Mouse (Mus musculus) thymus, postnatal 25 days (tissue): ENCODE data around the gene Fzd10.

ENCODE experiments used
- DNase-seq: peaks from one replicate; pipeline ENCODE4 v3.0.0; 2022

Fzd10 gene

DNA sequence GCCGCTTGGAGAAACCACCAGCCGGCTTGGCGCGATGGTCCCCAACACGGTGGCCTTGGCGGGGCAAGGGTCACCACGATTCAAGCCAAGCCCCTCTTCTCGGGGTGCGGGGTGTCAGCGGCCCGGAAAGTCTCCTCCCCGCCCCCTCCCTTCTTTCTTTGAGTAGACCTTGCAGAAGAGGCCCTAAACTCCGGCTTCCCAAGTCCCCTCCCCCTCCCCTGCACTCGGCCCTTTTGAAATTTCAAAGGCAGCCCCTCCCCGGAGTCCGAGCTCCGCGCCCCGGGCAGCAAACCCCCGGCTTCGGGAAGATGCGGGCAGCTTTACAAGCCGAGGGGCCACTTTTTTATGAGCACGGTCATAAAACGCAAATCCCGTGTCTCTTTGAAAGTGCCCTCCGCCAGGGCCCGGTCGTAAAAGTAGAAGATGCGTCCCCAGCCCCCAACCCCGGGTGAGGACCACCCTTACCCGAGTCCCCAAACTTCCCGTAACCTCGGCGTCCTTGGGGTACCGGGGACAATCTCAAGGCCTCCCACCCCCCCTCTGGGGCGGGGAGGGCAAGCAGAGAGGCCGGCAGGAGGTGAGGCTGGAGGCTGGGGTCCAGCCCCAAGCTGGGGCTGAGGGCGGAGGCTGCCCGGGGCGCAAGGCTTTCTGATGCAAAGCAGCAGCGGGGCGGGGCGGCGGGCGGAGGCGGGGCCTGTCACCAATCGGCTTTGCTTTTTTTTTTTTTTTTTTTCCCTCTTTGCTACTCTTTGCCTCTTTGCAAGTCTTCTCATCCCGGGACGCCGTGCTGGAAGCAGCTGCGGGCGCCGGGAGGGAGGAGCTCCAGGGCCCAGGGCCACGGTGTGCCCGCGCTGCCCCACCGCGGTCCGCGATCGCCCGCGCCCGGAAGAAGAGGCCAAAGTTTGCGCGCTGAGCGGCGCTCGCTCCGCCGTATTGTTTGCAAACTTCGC, at the start of gene Fzd10:
Fzd10 (plus strand) TSS at position 773 of the 950 bp plus-strand sequence.
- peak; percentile 71 for DNase-seq

DNA sequence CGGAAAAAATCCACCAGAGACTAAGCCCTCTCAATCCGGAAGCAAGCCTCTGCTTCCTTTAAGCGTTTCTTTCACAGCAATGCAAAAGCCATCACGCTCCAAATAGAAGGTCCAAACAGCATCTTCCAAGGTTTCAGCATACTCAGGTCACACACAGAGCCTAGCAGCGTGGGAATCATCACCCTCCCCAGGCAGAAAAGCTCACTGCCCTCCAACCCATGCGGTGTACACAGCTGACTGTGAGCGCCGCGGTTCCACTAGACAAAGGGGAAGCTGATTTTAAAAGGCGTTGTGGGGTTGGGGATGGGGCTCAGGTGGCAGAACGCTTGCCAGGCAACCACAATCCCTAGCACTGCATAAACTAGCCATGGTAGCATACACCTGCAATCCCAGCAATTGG, 49.2 kb upstream of the Fzd10 start:
- no peak for DNase-seq

DNA sequence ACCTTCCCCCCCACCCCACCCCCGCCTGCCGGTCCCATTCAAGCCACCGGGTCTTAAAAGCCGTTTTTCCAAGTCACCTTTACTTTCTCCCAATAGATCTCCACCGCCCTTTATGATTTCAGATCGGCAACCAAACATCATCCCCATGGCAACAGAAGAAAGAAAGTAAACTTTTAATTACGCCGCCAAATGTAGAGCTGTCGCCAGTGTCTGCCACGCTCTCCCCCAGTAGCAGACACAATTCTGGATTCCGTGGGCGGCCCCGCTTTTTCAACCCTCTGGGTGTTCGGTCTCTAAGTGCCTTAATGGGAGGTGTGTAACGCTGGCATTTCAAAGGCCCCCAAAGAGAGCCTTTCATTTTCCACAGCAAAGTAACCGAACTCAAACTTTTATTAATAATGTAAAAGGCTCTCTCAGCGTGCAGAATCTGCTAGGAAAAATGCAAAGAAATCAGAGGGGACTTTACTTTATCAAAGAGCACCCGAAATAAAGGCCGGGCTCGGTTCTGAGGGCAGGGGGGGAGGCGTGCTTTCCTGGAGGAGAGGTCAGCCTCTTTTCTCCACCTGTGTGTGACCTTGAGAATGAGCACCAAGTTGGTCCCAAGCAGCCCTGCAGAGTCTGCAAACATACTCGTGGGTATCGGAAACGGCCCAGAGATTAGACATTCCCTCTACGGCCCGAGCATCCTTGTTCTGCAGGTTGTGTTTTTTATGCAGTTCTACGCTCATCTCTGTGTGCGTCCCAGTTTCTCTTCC, 48.3 kb upstream of the Fzd10 start:
- no peak for DNase-seq

DNA sequence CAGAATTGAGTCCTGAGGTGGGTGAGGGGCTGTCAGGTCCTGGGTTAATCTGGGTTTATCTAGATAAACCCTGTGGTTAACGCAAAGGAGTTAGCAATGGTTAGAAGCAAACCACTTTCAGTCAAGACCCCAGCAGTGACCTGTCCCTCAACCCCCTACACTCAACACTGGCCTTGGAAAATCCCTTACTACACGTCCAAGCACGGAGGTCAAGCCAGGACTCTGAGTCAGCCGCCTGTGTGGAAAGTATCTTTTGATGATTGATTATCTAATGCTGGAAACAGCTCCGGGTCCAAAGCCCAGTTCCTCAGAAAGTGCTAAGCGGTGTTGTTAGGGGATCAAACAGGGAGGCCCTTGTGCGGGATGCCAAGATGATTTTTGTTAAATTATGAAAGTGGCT, 42.5 kb upstream of the Fzd10 start:
- DNase-seq = no peak

DNA sequence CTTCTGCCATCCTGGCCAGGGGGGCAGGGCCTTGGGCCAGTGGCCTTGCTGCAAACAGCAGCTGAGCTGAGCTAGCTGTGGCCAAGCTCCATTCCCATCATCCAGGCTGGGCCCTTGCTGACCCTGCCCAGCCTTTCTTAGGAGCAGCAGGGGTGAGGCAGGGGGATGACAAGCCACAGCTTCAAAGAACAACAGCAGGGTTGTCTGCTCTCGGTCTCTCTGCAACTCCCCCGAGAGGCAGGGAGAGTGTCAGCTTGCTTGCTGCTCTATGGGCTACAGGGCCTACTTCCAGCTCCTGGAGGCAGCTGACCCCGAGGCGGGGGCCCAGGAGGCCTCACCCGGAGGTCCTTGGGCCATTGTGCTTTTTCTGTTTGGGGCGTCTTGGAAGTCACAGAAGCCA, 33.3 kb upstream of the Fzd10 start:
- no peak for DNase-seq

DNA sequence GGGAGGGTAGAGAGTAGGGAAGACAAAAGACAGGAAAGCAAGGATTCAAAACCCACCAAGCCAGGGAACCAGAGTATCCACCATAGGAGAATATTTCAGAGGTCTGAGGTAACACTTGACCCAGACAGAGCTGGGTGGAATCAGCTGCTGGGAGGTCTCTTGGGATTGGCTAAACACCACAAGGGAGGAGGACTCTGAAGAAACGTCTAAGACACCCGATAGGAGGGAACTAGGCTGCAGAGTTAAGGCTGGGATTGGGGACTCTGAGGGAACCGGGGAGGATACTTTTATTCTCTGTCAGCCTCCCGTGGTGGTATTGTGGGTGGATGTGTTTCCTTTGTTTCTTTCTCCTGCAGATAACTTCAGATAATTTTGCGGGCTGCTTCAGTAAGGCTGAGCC, 31.7 kb upstream of the Fzd10 start:
- DNase-seq = no peak

DNA sequence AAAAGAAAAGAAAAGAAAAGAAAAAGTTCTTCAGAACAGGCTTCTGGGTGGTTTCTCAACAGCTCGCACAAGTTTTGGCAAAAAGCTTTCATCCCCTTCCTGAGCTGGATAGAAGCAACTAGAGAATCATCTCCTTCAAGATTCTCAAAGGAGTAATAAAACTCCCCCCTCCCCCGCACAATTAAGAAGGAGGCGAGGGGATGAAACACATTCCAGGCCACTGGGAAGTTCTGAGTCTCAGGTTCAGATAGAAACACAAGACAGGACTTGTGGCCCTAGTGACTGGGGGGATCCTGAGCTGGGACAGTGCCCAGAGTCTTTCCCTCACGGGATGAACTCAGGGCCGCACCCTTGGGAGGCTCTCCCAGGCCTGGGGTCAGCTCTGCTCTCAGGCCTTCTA, 30.6 kb upstream of the Fzd10 start:
- no peak for DNase-seq

DNA sequence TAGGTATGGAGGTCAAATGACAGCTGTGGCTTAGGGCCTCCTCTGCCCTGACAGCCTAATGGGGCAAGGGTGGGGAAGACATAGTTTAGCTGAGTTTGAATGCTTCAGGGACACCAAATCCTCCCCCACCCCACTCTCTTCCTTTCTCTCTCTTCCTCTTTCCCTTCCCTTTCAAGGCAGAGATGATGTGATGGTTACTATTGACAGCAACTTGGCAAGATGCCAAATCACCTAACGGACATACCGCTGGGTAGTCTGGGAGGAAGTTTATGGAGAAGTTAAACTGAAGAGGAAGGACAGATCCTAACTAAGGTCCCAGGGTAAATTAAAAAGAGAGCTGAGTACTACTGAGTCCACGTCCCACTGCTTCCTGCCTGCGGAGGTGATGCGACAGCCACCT, 29.8 kb upstream of the Fzd10 start:
- no peak for DNase-seq

DNA sequence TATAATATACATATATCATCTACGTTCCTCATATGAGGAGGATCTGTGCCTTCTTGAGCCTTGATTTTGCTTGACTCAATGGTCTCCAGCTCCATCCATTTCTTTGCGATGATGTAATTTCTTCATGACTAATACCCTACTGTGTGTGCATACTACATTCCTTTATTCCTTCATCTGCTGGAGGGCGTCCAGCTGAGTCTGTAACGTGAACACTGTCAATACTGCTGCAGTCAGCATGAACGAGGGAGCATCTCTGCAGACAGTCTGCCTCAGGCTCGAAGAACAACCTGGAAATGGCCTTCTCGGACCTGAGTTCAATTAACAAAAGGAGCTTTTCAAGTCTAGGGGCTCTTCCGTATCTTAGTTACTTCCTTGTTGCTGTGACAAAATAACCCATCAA, 28.9 kb upstream of the Fzd10 start:
- DNase-seq = no peak

DNA sequence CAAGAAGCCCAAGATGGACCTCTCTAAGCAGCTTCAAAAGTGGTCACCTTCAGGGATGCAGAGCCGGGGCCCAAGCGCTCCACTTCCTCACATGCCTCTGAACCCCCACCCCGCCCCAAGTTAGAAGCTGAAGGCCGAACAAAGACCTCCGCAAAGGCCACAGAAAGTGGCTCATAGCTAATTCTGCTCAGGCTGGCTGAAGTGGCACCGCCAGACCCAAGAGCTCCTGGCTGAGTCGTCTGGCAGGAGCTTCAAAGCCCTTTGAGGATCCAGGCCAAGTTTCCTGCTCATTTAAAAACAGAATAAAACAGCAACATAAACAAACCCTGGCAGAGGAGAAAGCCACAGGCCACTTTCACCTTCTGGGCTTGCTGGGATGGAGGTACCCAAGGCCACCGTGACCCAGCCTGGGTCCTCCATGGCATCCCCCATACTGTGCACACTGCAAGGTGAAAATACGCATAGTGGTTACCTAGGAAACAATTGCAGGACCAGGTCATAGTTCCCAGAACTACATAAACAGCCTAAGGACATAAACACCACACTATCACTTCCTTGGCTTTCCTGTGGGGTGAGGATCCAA, 24.6 kb upstream of the Fzd10 start:
- no peak for DNase-seq

DNA sequence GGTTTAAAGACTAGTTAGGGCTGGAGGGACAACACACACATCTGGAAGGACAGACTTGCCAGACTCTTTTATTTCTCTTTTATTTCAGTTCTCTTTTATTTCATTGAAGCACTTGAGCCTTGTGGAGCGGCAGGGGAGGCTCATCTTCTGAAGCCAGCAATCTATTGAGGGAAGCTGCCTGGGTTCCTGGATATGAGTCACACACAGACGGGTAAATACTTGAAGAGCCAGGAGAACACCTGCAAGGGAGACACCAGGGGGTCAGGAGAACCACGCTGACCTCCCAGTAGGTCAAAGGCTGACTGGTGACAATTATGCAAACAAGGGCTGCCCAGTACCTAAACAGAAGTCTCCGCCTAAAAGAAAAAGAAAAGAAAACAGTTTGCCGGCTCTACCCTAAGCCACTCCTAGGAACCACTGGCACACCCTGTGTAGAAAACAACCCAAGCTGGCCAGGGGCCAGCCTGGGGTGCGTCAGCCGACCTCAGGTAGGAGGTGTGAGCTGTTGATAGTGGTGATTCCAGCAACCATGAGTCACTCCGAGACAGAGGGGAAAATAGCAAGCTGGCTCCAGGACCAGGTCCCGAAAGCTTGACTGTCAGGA, 21.5 kb upstream of the Fzd10 start:
- DNase-seq = no peak

DNA sequence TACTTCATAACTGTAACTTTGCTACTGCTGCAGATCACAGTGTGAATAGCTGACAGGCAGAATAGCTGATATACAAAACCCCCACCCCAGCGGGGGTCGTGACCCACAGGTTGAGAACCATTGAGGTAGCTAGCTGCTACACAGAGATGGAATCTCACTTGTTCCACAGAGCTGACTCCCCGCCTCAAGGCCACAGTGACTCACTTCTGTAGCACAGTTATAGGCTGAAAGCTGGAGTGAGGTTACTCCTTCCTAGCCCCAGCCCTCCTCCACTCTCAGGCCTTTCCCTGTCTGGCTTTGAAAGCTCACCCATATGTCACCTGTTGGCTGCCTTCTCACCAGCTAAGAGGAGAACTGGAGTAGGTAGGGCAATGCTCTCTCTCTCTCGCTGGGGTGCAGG, 19.7 kb upstream of the Fzd10 start:
- no peak for DNase-seq

DNA sequence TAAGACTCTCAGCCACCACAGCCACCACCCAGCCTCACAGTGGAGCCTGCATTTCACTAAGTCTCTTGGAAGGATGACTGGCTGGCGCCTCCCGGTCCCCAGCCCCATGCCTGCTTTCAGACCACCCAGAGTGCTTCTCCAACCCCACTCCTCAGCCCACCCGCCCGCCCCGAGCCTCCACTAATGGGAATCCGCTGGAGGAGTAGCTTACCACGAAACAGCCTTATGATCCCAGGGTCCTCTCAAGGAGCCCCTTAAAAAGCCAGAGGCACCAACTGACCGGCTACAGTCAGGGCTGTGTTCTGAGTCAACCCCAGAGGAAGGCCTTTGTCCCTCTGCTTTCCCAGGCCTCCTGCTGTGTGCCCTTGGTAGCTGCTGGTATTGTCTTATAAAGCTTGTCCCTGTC, 19.1 kb upstream of the Fzd10 start:
- DNase-seq = no peak

DNA sequence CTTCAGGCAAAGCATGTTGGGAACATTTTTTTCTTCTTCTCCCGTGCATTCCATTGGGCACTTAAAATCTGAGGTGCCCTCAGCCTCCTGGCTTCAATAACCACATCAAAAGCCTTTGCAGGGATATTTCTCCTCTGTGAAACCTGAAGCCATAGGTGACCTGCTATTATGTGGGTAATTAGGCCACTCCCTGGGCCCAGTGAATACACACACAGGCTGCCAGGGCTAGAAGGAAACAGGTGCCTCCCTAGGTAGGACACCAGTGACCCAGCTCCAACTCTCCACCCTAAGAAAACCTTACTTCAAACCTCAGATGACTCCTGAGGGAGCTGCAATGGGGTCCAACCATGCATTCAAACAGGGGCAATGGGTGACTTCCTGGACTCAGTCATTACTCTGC, 11.4 kb upstream of the Fzd10 start:
- no peak for DNase-seq

DNA sequence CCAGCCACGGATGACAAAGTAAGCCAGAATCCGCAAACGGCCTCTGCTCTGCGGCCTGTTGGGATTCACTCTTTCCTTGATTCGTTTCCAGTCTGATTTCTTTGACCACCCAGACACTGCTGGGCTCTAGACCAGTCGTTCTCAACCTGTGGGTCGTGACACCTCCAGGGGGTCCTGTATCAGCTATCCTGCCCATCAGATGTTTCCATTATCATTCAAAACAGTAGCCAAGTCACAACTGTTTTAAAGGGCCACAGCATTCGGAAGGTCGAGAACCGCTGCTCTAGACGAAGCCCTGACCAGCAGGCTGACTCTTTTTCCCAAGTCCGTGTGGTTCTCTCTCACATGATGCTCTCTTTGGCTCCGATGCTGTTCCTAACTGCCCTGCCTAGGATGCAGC, 7.2 kb upstream of the Fzd10 start:
- no peak for DNase-seq

DNA sequence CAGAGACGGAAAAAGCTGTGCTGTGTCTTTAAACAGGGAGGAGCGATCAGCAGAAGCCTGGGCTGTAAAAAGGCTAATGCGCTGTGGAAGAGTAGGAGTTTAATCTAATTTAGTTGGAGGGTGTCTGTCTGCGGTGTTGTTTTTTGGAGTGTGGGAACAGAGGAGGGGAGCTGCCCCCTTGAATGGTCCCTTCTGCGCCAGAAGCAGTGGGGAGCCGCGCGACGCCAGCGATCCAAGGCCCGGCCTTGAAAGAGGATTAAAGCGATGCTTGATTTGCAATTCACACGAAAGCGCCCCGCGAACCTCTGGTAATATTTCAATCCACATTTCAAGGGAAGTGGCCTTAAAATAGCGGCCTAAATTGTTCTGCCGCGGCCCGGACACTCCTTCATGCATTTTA, 3.8 kb upstream of the Fzd10 start:
- DNase-seq = no peak

DNA sequence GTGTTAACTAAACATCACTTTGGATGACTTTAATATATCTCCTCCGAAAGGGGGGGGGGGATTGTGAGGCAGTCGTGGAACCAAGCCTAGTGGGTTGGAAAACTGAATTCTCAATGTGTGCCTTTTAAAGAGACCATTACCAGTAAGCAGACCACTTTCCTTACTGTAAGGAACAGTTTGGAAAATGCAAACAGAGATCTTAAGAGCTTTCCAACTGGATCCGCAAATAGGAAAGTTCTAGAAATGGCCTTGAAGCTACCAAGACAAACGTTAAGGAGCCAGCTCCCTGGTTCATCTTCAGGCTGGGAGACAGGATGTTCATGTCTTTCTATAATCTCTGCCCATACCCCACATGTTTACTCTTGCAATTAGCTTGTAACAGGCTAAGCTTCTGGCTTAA, 3.3 kb upstream of the Fzd10 start:
- DNase-seq = no peak

DNA sequence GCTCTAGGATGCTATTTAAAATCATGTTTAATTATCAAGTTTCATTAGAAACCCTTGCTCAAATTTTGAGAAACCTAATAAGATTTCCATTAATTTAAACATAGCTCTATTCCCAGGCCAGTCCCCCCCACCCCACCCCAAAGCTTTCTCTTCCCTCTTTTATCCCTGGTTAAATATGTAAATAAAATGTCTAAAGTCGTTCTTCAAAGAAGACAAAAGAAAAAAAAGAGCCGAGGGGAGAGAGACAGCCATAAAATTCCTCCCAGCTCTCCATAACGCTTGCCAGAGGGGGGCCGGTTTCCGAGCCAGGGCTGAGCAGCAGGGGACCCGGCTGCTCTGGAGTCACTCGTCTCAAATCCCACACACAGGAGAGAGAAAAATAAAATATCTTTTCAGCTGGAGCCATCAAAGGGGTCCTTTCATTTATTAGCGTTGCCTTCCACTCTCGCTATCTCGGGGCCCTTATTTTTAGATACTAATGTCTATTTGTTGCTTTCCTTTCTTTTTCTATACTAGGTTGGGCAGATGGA, 2.4 kb upstream of the Fzd10 start:
- no peak for DNase-seq

DNA sequence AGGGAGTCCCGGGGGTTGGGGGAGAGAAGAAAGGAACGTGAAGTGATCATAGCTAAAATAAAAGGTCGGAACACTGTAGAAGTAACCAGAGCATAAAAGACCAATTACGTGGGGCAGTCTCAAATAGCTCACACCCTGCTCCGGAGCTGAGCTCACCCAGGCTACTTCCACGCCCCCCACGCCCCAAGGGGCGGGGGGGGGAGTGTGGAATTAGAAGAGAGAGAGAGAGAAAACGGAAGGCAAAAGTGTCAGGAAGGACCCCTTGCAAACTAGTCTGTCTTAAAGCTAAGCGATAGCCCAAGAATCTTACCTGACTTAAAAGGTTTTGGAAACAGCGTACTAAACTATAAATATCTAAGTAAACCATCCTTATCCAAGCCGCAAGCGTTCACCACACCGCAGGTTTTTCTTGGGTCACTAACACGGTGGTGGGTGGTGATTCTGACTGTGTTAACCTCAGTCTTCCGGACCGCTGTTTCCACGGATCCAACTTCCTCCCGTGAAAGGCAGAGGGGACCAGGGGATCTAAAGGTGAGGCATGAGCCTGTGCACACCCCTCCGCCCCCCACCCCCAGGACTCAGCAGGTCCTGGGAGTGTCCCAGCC, 1.8 kb upstream of the Fzd10 start:
- DNase-seq = no peak

DNA sequence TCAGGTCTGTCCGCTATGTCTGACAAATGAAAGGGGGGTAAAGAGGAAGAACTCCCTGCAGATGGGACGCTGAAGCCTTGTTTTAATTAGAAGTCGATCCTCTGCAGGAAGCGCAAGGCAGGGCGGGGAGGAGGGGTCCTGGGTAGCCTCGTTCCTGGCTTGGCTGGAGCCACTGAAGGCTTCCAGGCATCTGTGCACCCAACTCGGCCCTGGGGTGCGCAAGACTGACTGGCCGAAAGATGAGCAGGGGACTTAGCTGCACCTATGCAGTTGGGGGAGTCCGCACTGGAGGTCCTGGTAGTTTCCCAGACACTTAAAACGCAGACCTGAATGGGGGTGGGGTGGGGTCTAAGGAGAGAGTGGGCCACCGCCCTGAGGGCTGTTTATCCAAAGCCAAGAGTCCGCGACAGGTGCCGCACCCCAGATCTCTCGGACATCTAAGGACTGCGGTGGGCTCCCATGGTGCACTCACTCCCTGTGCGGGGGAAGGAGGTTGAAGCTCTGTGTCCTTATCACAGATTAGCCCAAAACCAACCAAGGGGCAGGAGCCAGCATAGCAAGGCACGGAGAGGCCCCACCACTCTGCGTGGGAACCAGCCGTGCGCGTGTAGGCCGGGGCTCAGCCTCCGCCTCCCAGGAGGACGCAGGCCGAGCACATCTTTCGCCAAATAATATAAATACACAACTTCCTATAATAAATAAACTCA, 1.1 kb upstream of the Fzd10 start:
- peak; percentile 9 for DNase-seq

DNA sequence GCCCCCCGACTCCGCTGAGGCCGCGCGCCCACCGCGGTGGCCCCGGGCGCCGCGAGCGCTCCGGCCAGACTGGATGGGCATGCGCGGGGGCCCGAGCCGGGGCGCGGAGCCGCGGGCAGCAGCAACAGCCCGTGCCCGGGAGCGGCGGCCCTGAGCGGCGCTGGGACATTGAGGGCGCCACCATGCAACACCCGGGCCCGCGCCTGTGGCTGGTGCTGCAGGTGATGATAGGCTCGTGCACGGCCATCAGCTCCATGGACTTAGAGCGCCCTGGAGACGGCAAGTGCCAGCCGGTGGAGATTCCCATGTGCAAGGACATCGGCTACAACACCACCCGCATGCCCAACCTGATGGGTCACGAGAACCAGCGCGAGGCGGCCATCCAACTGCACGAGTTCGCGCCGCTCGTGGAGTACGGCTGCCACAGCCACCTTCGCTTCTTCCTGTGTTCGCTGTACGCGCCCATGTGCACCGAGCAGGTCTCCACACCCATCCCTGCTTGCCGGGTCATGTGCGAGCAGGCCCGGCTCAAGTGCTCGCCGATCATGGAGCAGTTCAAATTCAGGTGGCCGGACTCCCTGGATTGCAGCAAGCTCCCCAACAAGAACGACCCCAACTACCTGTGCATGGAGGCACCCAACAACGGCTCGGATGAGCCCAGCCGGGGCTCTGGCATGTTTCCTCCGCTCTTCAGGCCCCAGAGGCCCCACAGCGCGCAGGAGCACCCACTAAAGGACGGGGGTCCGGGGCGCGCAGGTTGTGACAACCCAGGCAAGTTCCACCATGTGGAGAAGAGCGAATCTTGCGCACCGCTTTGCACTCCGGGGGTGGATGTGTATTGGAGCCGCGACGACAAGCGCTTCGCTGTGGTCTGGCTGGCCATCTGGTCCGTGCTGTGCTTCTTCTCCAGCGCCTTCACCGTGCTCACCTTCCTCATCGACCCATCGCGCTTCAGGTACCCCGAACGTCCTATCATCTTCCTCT, 684 bp downstream of the Fzd10 start:
- DNase-seq = peak; percentile 59
